Mouse (Mus musculus) testis, postnatal 14 days (tissue): Measurements from ENCODE around the gene Echs1.
A peak's percentile ranks its signal among the peaks of the same experiment; 100 is the strongest.
"Not testable (repeated sequence)": the region's sequence is repeated elsewhere in the genome, so short reads cannot be mapped to it uniquely, and the experiment has no call there.

Source experiments
- DNase-seq: peaks from one replicate; pipeline ENCODE4 v3.0.0; 2021; ENCODE audit warnings: low spot score

Gene Echs1

DNA sequence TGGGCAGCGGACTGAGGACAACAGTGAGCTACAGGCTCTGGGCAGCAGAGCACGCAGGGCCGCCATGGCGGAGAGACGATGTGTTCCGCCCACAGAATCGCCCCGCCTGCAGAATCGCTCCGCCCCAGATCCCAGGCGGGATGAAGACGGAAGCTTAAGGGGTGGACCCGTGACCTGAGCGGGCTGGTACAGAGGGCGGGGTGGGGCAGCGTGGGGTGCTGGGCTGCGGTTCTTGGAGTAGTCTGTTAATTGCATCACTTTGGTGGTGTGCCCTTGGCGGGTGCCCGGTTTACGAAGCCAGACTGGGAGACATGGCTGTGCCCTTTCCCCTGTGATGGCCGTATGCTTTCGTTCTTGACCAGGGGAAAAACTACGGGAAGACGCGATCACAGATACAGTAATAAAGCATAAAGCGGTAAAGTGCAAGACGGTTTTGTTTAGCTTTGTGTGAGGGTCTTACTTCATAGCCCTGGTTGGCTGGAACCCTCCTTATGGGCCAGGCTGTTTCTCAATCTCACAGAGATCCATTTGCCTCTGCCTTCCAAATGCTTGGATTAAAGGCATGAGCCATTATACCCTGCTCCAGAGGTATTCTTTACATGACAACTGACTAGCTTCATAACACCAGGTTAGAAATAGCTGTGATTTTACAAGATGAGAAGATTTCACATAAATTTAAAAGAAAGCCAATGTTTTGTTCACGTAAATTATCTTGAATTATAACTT is at the start of gene Echs1:
Gene Echs1, minus strand, starts transcription at position 148 of the 726 bp plus-strand sequence.
- peak; percentile 85 for DNase-seq

DNA sequence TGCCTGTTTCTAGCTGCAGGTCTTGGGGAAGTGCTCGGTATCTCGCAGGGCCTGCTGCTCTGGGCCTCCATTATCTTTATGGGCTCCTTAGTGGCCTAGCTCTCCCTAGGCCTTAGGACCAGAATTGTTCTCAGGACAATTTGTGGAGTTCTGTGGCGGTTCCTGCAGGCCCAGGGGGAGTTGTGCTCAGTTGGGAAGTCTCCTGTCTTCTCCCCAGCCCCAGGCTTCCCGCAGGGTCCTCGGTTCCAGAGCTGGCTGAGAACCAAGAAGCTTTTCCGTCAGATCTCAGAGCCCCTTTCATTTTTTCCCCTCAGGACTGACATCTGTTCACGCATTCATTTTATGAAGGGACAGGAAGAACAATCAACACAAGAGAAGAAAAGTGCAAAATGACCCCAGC is 48.4 kb upstream of the Echs1 start, which contains the start of gene Olfr522:
Gene Olfr522, minus strand, starts transcription at position 101 of the 400 bp plus-strand sequence.
- DNase-seq = no peak

DNA sequence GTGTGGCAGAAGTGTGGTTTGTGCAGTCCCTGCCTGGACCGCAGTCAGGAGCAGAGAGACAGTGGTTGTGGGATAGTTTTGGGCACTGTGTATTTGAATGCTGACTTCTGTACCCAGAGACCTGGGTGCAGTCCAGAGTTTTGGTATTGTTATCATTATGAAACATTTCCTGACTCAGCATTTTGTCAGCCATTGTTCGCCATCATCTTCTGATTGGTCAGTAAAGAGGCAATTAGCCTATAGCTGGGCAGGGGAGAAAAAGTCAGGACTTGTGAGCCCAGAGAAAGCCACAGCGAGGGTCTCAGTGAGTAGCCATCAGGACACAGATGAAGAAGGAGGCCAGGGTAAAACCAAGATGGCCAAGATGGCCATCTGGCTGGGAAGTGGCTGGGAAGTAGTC is 44.1 kb upstream of the Echs1 start:
- DNase-seq = no peak

DNA sequence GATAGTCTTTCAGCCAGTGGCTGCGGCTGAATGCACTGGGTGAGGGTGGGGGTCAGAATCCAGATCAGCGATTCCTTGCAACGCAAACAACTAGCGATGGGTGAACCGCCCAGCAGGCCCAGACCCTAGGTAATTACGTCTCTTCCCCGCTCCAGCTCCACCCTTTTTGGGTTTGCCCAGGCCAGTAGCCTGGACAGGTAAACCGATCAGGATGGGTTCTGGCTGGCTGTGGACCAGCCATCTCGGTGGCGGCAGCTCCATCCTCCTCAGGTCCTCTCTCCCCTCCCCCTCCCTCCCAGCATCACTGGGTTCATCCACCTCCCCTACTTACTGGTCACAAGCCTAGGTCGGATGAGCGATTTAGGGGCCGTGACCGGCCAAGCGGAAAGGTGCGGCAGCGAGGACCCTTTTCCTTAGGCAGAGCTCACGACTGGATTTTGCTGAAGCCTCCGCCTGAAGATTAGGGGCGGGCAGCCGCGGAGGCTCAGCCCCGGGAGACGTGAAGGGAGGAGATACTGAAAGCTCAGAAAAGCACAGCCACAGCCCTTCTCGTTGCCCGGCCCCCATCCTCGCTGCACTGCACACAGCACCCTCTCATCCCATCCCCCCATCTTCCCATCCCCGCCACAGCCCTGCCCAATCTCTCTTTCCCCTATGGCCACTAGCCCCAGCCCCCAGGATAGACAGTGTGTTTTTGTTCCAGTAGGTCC is 38.1 kb upstream of the Echs1 start, which contains the start of gene Sprn:
Gene Sprn, minus strand, starts transcription at position 660 of the 710 bp plus-strand sequence.
- no peak for DNase-seq

DNA sequence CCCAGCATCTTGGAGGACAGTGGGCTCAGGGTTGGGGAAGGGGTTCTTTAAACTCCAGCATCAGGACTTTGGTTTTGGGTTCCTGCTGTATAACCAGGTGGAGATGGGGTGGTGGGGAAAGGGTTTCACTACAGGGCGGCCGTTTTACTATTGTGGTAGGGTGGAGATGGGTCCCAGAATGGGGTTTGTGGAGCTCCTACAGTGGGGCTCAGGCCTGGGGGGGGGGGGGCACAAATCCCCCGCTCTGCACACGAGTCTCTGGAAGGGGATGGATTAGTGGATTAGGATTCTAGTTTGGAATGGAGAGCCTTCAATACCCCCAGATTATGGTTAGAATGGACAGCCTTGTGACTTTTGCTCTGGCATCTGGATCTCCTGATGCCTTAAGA is 37.5 kb upstream of the Echs1 start:
- no peak for DNase-seq

DNA sequence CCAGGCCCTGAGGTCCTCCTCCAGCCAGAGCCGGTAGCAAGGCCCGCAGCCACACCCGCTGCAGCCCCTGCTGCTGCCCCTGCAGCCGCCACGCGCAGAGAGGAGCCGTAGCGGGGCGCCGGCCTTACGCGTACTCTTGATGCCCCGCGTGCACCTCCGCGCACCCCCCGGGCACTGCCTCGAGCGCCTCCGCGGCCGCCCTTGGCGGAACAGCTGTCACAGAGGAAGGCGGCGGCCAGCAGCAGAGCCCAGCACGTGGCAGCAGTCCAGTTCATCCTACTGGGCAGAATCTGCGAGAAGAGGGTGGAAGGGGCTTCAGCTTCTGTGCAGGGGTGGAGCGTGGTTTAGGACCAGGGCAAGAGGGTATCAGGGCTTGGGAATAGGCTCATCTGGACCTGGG is 37.1 kb upstream of the Echs1 start:
- DNase-seq = no peak

DNA sequence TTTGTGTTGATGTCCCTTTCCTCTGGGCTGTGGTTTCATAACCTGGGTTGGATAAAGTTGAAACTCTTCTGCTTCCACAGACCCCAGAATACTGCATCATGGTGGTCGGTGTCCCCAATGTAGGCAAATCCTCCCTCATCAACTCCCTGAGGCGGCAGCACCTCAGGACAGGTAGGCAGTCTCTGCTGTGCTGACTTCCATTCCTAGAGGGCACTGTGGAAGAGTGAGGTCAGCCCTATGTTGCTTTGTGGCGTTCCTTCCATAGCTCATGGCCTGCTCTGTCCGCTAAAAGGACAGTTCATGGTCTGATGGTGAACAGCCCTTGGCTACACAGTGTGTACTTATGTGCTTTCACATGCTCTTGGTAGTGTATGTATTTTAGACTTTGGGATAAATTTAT is 28.3 kb upstream of the Echs1 start:
- no peak for DNase-seq

DNA sequence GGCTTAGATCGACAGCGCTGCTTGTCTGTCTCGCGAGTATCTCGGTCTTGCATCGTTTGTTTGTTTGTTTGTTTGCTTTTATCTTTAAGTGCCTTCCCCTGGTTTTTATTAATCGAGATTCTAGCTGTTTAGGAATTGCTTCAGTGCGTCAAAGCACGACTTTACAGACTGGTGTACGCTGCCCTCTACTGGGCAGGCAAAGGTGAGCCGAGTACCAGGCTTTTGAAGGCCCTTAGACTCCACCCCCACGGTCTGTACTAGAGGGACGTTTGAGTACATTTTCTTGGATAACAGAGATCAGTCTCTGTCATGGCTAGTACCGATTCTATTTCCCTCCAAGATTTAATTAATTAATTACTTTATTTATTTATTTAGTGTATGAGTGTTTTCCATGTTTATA is 25.1 kb upstream of the Echs1 start:
- no peak for DNase-seq

DNA sequence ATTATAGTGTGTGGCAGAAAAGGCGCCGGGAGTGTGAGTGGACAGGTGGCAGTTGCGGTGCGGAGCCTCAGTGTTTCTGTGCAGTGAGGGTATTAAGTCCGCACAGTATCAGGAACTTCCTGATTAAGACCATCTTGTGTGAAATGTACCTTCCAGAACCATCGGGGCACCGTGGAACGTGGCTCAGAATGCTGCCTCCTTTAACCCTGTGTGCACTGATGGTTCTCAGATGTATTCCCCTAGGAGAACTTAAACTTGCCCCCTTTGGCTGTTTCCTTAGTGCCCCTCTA is 21.7 kb upstream of the Echs1 start:
- DNase-seq = no peak

DNA sequence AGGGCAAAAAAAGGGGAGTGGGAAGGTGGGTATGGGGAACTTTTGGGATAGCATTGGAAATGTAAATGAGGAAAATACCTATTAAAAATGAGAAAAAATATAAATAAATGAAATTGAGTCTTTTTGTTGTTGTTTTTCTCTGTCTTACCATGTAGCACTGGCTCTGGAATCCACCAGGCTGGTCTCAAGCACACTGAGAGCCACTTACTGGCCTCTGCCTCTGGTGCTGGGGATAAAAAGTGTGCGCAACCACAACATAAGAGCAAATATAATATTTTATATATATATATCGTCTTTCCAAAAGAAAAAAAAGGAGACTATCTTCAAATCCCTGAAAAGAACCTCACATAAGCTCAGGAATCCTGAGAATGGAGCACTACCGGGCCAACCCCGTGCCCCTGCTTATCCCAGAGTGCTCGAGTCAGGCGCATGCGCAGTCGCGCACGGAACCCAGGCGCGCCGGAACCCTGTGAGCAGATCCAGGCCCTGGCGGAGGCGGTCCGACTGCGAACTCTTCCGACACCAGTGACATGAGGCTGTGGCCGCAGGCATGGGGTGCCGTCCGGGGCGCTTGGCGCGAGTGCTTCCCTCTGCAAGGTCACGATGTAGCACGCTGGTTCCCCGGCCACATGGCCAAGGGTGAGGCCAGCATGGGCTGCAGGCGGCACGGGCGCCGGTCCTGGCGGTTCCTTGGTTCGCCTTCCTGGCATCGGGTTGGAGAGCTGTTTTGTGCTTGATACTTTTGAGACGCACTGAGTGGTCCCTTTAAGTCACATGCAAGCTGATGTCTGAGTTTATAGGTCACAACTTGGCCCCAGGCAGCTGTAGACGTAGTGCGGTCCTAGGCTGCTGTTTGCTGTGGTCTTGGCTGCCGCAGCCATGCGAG is 21.1 kb upstream of the Echs1 start, which contains the start of gene Mtg1:
Gene Mtg1, plus strand, starts transcription at position 430 of the 886 bp plus-strand sequence.
- DNase-seq = peak; percentile 92

DNA sequence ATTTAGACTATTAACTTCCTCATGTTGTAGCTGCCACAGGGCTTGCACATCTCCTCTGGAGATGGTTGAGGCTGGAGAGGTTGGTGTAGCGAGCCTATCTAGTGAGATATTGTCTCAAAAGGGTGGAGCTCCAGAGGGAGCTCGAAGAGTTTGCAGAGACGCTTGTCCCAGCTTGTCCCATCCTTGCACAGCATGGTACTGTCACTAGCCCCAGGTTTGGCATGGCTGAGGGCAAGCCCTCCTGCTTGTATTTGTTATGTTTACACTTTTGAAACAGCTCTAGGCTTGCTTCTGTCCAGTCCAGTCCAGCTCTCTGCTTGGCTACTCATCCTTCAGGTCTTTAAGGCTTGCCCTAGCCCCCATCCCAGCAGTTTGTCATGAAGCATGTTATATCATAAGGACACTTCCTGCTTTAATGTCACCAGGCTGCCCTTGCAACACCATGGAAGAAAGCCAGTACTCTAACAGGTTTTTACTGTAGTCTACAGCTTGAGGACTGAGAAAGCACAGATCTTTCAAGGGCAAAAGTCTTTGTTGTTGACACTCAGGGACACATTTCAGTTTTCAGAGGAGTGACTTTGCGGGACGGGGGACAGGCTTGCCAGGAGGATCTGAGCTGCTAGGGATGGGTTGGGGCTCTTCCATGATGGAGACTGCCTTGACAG is 19.0 kb upstream of the Echs1 start:
- DNase-seq = no peak

DNA sequence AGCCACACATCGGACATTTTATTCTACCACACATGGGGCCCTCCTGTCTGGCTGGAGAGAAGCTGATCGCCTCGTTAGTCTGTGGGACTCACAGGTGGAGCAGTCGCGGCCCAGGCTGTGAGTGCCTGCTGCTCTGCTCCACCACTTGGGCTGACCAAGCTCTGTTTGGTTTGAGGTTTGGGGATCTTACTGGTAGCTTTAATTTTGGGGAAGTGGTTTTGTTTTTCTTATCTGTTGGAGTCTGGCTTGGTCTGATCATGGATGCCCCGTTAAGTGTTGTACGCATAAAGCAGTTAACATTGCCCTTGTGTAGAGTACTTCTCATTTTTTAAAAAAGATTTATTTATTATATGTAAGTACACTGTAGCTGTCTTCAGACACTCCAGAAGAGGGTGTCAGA is 17.8 kb upstream of the Echs1 start:
- not testable (repeated sequence) for DNase-seq

DNA sequence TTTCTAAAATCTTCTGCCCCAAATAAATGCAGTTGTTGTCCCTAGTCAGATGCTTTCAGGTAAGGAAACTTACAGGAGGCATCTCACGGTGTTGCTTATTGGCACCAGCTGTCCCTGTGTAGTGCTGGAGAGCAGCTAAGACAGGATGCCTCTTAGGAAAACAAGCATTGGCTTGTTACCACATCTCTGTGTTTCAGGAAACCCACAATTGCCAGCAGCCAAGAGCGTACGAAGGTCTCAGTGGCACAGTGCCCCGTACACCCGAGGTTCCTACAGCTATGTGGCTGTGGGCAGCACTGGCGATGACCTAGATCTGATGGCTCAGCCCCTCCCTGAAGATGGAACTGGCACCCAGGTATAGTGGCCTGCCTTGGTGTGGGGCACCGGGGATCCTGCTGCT is 15.9 kb upstream of the Echs1 start:
- DNase-seq = not testable (repeated sequence)

DNA sequence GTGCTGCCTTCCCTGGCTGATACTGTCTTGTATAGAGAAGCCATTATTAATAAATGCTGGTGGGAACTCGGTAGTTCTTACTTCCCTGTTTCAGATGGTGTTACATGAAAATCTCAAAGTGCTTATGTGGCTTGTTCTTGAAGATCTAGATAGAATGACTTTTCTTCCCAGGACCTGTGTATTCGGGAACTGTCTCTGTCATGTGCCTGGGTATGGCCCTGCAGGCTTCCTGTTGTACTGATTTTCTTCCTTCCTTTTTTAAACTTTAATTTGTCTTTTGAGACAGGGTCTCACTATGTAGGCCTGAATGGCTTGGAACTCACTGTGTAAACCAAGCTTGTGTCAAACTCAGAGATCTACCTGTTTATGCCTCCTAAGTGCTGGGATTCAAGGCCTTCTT is 11.6 kb upstream of the Echs1 start:
- DNase-seq = no peak

DNA sequence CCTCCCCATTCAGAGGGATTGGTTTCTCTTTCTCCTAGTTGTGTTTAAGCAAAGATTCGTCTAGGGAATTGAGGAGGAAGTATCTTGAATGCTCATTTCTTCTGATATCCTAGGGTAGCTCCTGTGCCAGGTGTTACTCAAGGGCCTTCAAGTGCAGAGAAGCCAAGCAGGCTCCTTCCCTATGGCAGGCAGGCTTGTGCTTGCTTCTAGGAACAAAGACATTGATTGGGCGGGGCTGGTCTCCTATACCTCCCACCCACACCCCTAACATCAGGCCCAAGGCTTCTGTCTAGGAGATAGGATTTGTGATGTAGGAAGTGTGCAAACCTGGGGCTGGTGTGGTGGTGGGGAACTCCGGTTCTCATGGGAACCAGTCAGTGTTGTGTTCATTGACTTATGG is 10.7 kb upstream of the Echs1 start:
- no peak for DNase-seq

DNA sequence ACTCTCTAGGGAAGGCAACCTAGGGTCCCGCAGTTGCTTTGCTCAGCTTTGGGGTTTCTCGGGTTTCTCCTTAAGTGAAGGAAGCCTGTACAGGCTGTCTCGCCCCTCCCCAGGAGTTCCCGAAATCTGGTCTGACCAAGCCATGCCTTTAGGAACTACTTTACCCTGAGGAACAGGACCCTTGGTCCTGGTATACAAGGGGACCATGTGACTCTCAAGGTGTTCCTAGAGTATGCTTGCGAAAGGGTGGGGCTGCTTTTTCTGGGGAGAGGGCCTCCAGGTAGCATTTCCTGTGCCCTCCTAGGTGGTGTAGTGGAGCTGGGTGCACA is 9.7 kb upstream of the Echs1 start:
- no peak for DNase-seq

DNA sequence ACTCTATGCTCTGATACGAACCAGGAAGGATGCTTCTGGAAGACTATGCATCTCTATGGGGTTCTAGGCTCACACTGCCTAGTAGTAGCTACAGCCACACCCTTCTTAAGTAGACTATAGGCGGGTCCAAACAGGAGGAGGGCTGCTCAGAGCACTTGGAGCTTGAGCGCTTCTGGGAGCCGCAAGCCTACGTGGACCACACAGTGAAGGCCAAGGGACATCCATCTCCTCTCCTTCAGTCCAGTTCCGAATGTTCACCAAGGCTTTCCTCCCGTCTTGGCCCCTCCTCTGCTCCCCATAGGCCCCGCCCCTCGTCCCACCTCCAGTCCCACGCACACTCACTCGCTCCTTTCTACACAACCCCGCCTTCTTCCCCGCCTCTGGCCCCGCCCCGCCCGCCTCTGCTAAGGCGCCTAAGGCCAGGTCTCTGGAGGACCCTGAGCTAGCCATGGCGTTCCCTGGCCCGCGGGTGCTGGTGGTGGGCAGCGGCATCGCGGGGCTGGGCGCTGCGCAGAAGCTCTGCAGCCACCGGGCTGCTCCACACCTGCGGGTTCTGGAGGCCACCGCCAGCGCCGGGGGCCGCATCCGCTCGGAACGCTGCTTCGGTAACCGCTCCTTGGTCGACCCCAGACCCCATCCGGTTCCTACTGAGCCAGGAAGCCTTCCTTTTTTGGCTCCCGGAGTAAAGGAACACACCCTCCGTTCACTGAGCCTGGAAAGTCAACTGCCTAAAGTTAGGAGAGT is 9.2 kb upstream of the Echs1 start:
- DNase-seq = peak; percentile 90

DNA sequence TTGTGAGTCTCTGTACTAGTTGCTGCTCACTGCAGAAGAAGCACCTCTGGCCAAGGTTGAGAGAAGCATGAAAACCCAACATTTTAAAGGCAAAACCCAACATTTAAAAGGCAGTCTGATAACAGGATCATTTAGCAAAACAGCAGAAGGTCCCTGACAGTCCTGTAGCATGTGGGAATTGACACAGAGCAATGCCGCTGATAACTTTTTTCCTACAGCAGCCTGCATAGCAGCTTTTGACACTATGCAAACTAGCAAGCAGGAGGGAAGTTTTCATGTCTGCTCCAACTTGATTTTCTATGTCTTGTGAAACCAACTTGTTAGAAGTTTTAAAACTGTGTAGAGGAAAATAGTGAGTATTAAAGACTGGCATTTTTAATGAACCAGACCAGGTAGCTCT is 8.1 kb upstream of the Echs1 start:
- DNase-seq = no peak

DNA sequence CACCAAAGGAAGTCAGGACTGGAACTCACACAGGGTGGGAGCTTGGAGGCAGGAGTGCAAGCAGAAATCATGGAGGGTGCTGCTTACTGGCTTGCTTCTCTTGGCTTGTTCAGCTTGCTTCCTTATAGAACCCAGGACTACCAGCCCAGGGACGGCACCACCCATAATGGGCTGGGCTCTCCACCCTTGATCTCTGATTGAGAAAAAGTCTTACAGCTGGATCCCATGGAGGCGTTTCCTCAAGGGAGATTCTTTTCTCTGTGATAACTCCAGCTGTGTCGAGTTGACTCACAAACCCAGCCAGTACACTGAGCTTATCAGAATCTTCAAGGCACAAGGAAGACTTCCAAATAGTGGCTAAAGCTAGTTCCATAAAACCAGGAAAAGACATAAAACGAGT is 6.5 kb upstream of the Echs1 start:
- DNase-seq = no peak

DNA sequence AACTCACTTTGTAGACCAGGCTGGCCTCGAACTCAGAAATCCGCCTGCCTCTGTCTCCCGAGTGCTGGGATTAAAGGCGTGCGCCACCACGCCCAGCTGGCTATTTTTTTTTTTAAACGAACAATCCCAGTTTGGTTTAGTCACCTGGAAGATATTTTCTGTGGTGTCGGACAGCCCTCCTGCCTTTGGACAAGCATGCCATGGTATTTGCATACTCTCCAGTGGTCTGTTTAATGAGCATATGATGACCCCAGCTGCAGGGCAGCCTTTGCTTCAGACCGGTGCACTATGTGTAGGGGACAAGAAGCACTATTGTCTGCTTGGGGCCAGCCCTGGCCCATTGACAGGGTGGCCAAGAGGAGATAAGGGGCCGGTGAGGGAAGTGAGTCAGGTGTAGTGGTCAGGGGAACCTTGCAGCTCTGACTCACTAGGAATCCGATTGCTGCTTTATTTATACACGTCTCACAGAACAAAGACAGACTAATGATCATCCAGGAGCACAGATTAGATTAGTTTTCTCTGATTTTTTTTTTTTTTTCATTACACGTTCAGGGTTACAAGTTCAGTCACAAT is 5.1 kb upstream of the Echs1 start:
- DNase-seq = no peak

DNA sequence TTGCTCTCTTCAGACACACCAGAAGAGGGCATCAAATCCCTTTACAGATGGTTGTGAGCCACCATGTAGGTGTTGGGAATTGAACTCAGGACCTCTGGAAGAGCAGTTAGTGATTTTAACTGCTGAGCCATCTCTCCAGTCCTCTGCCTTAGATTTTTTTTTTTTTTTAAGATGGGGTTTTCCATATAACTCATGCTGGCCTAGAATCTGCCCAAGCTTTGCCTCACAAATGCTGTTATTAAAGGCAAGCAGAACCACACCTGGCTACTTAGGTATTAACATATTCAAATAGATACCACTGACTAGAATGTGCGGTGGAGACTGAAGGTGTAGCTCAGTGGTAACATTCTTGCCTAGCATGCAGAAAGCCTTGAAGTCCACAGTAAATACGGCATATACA is 4.2 kb upstream of the Echs1 start:
- no peak for DNase-seq
